Mouse (Mus musculus): ENCODE results near the gene Msrb1.

DNA sequence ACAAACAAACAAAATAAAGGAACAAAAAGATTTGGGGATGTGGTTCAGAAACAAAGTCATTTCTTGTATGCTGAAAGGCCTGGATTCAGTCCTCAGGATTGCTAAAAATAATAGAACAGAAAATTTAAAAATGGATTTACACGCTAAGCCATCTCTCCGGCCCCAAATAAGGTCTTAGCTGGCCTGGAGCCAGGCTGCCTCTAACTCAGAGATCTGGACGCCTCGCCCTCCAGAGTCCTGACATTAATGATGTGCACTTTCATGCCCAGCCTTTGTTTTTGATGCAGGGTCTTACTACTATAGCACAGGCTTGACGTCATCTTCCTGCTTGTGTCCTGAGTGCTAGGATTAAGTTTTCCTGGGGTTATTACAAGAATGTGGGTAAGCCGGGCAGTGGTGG lies 7.4 kb upstream of the Msrb1 start:
- TF ChIP-seq CTCF (IDR thresholded peaks at IDR 0.05; ENCODE audit: low read depth, low read length), result no peak
- no peak for TF ChIP-seq POLR2A (IDR thresholded peaks at IDR 0.05; ENCODE audit: borderline replicate concordance, low read depth, low read length)

Data from bone marrow macrophage, adult 2 months (primary cell).